Mouse (Mus musculus): ENCODE results near the gene Ntrk2.

GRCm38 (mm10) chr13:59144321-59144856, 338.0 kb downstream of the Ntrk2 start:
- TF ChIP-seq CTCF (IDR thresholded peaks at IDR 0.05; ENCODE audit: low read depth), result no peak
- no peak for TF ChIP-seq EP300 (IDR thresholded peaks at IDR 0.05; ENCODE audit: low read depth)
